Mouse (Mus musculus): ENCODE results near the gene Cct7.

GRCm38 (mm10) chr6:85513531-85513910, 62.2 kb downstream of the Cct7 start, which contains the start of gene Egr4:
- TF ChIP-seq CTCF (IDR thresholded peaks at IDR 0.05; ENCODE audit: borderline replicate concordance, insufficient read depth, low read length) (no peak), POLR2A (IDR thresholded peaks at IDR 0.05; ENCODE audit: low read depth, low read length) (no peak)
